Mouse (Mus musculus) forebrain, embryonic 11.5 days (tissue): ENCODE measurements around the gene Spin2e. TPM values are rescaled to one million over a fixed set of nuclear protein-coding genes. Genes with fewer than 3 reads are reported as not detected.
"Not testable (repeated sequence)": the region's sequence is repeated elsewhere in the genome, so short reads cannot be mapped to it uniquely, and the experiment has no call there.

Source experiments
- ATAC-seq: fragments of 200-750 bp; cut with Nextera tagmentation; replicated peaks from 2 replicates; pipeline ENCODE4 v1.8.0; 2017; ENCODE audit warnings: moderate TSS enrichment; ENCODE audit not compliant: low FRiP score
- DNase-seq: peaks from one replicate; pipeline ENCODE4 v3.0.0-alpha.2; 2017; ENCODE audit warnings: low spot score
- H3K27ac ChIP-seq: fragments of 300-500 bp; sonication (generic); 2 replicates; pipeline ENCODE4 v1.5.1; 2014; ENCODE audit warnings: low read depth, low read length
- H3K27me3 ChIP-seq: fragments of 300-500 bp; sonication (generic); 2 replicates; pipeline ENCODE4 v1.6.1; 2014; ENCODE audit warnings: mild to moderate bottlenecking, low read length, mixed read lengths; ENCODE audit not compliant: control insufficient read depth, insufficient read depth
- H3K36me3 ChIP-seq: fragments of 300-500 bp; sonication (generic); 2 replicates; pipeline ENCODE4 v1.6.1; 2014; ENCODE audit warnings: mild to moderate bottlenecking, low read length, moderate library complexity, mixed read lengths; ENCODE audit not compliant: control insufficient read depth, insufficient read depth
- H3K4me1 ChIP-seq: fragments of 300-500 bp; sonication (generic); replicated peaks from 2 replicates; pipeline ENCODE4 v1.6.1; 2014; ENCODE audit warnings: low read length, mixed read lengths; ENCODE audit not compliant: control insufficient read depth, insufficient read depth
- H3K4me2 ChIP-seq: fragments of 300-500 bp; sonication (generic); 2 replicates; pipeline ENCODE4 v1.6.1; 2014; ENCODE audit warnings: low read depth, mild to moderate bottlenecking, low read length, moderate library complexity, mixed read lengths; ENCODE audit not compliant: severe bottlenecking
- H3K4me3 ChIP-seq: fragments of 300-500 bp; sonication (generic); 2 replicates; pipeline ENCODE4 v1.5.1; 2014; ENCODE audit warnings: low read depth, low read length
- H3K9ac ChIP-seq: fragments of 300-500 bp; sonication (generic); 2 replicates; pipeline ENCODE4 v1.6.1; 2014; ENCODE audit warnings: low read length
- H3K9me3 ChIP-seq: fragments of 300-500 bp; sonication (generic); 2 replicates; pipeline ENCODE4 v1.6.1; 2016; ENCODE audit warnings: low read length, mixed read lengths; ENCODE audit not compliant: control insufficient read depth
- WGBS: fragments of 180-500 bp; shearing (Covaris S2); extraction: QIAGEN DNeasy Blood & Tissue Kit; methylation state at CpG from one replicate; pipeline ENCODE4 v1.1.7; 2014; 5-methylcytosine and 5-hydroxymethylcytosine counted together
- polyA plus RNA-seq: library from polyadenylated mRNA; unstranded; fragments of >200 nt; fragmentation: Nextera tagmentation; extraction: Ambion mirVana; gene quantifications from 2 replicates; pipeline ENCODE4 v1.2.1, GENCODE M21; 2014

Gene Spin2e
- not detected in 2 replicates for polyA plus RNA-seq

DNA sequence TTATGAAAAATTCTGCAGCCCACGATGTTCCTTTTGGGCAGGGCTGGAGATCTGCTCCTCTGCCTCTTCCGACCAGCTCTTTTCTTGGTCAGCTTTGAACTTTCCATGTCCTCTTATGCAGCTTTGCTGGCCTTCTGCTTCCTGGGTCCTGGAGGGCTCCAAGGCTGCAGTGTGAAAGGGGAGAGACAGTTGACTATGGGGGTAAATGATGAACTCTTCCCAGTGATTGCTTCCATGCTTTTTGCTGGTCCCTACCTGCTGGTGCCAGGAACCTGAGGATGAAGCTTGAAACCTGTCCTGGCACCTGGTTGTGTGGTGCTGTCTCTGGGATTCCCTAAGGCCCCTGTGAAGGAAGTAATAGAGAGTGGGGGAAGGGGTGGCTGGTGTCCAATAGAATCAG lies at the start of gene Spin2e:
Gene Spin2e, minus strand, starts transcription at position 101 of the 400 bp plus-strand sequence.
- H3K4me3 ChIP-seq, H3K9me3 ChIP-seq, H3K4me1 ChIP-seq, DNase-seq, H3K36me3 ChIP-seq, H3K9ac ChIP-seq, H3K27me3 ChIP-seq, H3K4me2 ChIP-seq, ATAC-seq, H3K27ac ChIP-seq: not testable (repeated sequence)
- 92% methylated on average over 1 of the region's 2 CpGs for WGBS

DNA sequence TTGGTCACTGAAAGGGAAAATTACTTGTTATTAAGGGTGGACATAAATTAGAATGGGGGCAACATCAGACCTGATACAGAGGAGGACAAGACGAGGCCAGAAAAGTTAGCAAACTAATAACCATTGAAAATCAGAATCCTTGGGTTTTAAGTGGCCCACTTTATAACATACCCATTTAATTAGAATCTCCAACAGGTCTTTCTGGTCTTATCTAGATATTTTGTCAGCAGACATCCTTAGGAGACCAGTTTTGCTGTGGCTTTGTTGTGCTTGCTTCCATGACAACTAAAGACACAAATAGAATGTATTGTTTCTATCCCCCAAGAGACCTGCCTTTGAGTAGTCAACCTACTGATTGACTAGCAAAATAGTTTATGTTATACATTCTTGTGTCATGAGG lies 44.5 kb downstream of the Spin2e start, which contains the start of gene Gm21883:
Gene Gm21883, minus strand, starts transcription at position 101 of the 400 bp plus-strand sequence.
- H3K36me3 ChIP-seq, H3K27ac ChIP-seq, H3K9me3 ChIP-seq, H3K4me3 ChIP-seq, H3K9ac ChIP-seq, H3K4me2 ChIP-seq, DNase-seq, H3K27me3 ChIP-seq, H3K4me1 ChIP-seq, ATAC-seq: not testable (repeated sequence)
- no CpG with 5 or more reads among the region's 1 CpGs for WGBS

Other genes starting within 250 kb of the Spin2e start
- gene Btbd35f19, start 235.0 kb downstream of the Spin2e start, polyA plus RNA-seq = not detected in 2 replicates
- not detected in 2 replicates for gene Gm21883, start 44.6 kb downstream of the Spin2e start, polyA plus RNA-seq
- not detected in 2 replicates for gene Btbd35f25, start 98.2 kb upstream of the Spin2e start, polyA plus RNA-seq